Mouse (Mus musculus): ENCODE measurements around the gene Ebf1. TPM values are rescaled to one million over a fixed set of nuclear protein-coding genes. Genes with fewer than 3 reads are reported as not detected.

Ebf1 gene
- polyA plus RNA-seq, 1 experiment from 2014 or later, result 26.9 TPM

GRCm38 (mm10) chr11:44852921-44853320, 235.8 kb downstream of the Ebf1 start:
- Histone ChIP-seq H3K9ac (ENCODE audit: low read depth, low read length) (no peak overlapping the region), H3K27ac (ENCODE audit: low read depth, low read length) (no peak overlapping the region), H3K36me3 (ENCODE audit: control insufficient read depth, insufficient read depth, low read length) (no peaks in the 10 kb centered on the region), H3K4me1 (ENCODE audit: control insufficient read depth, insufficient read depth, low read length) (no peaks in the 10 kb centered on the region), H3K4me3 (ENCODE audit: low read length) (no peak overlapping the region), H3K4me2 (replicated peaks; ENCODE audit: low read depth, low read length) (no peak overlapping the region), H3K9me3 (ENCODE audit: control insufficient read depth, low read length) (no peaks in the 10 kb centered on the region), H3K27me3 (ENCODE audit: control insufficient read depth, insufficient read depth, low read length) (no peaks in the 10 kb centered on the region)
- WGBS, result 87% methylated on average over 10 of the region's 10 CpGs
- ATAC-seq (ENCODE audit: low FRiP score, low TSS enrichment), result no peak

- Histone ChIP-seq H3K27ac (ENCODE audit: low read depth, low read length) (no peak overlapping the region), H3K4me1 (ENCODE audit: control insufficient read depth, insufficient read depth, low read length) (no peaks in the 10 kb centered on the region), H3K9me3 (ENCODE audit: control insufficient read depth, low read length) (no peaks in the 10 kb centered on the region), H3K36me3 (ENCODE audit: control insufficient read depth, insufficient read depth, low read length) (no peaks in the 10 kb centered on the region), H3K27me3 (ENCODE audit: control insufficient read depth, insufficient read depth, low read length) (no peaks in the 10 kb centered on the region), H3K4me3 (ENCODE audit: low read length) (no peak overlapping the region), H3K9ac (ENCODE audit: low read depth, low read length) (no peak overlapping the region), H3K4me2 (replicated peaks; ENCODE audit: low read depth, low read length) (no peak overlapping the region)
- WGBS, result 79% methylated on average over 7 of the region's 7 CpGs
- ATAC-seq (ENCODE audit: low FRiP score, low TSS enrichment), result no peak
Observed at GRCm38 (mm10) chr11:44854496-44854895, 237.4 kb downstream of the Ebf1 start.

- H3K9ac ChIP-seq (ENCODE audit: low read depth, low read length), result no peak overlapping the region
- no peaks in the 10 kb centered on the region for H3K4me1 ChIP-seq (ENCODE audit: control insufficient read depth, insufficient read depth, low read length)
- 95% methylated on average over 5 of the region's 5 CpGs for WGBS
- no peak overlapping the region for H3K4me3 ChIP-seq (ENCODE audit: low read length)
- H3K36me3 ChIP-seq (ENCODE audit: control insufficient read depth, insufficient read depth, low read length), result no peaks in the 10 kb centered on the region
- no peak for ATAC-seq (ENCODE audit: low FRiP score, low TSS enrichment)
- H3K9me3 ChIP-seq (ENCODE audit: control insufficient read depth, low read length), result no peaks in the 10 kb centered on the region
- H3K27ac ChIP-seq (ENCODE audit: low read depth, low read length), result no peak overlapping the region
- no peak overlapping the region for H3K4me2 ChIP-seq (replicated peaks; ENCODE audit: low read depth, low read length)
- no peaks in the 10 kb centered on the region for H3K27me3 ChIP-seq (ENCODE audit: control insufficient read depth, insufficient read depth, low read length)
Observed at GRCm38 (mm10) chr11:44861108-44861507, 244.0 kb downstream of the Ebf1 start.

- Histone ChIP-seq H3K4me2 (replicated peaks; ENCODE audit: low read depth, low read length) (no peak overlapping the region), H3K27ac (ENCODE audit: low read depth, low read length) (no peak overlapping the region), H3K27me3 (ENCODE audit: control insufficient read depth, insufficient read depth, low read length) (no peaks in the 10 kb centered on the region), H3K4me1 (ENCODE audit: control insufficient read depth, insufficient read depth, low read length) (peaks cover 8% of the 10 kb centered on the region; the same call in 1 of the 2 replicates), H3K4me3 (ENCODE audit: low read length) (no peak overlapping the region), H3K9me3 (ENCODE audit: control insufficient read depth, low read length) (no peaks in the 10 kb centered on the region), H3K9ac (ENCODE audit: low read depth, low read length) (no peak overlapping the region), H3K36me3 (ENCODE audit: control insufficient read depth, insufficient read depth, low read length) (no peaks in the 10 kb centered on the region)
- no peak for ATAC-seq (ENCODE audit: low FRiP score, low TSS enrichment)
- 41% methylated on average over 8 of the region's 8 CpGs for WGBS
Observed at GRCm38 (mm10) chr11:44863910-44864309, 246.8 kb downstream of the Ebf1 start.

GRCm38 (mm10) chr11:44866476-44867149, 249.5 kb downstream of the Ebf1 start:
- Histone ChIP-seq H3K27me3 (ENCODE audit: control insufficient read depth, insufficient read depth, low read length) (no peaks in the 10 kb centered on the region), H3K36me3 (ENCODE audit: control insufficient read depth, insufficient read depth, low read length) (no peaks in the 10 kb centered on the region), H3K9ac (ENCODE audit: low read depth, low read length) (no peak overlapping the region), H3K27ac (ENCODE audit: low read depth, low read length) (no peak overlapping the region), H3K4me1 (ENCODE audit: control insufficient read depth, insufficient read depth, low read length) (peaks cover 8% of the 10 kb centered on the region; the same call in 1 of the 2 replicates), H3K9me3 (ENCODE audit: control insufficient read depth, low read length) (no peaks in the 10 kb centered on the region), H3K4me3 (ENCODE audit: low read length) (no peak overlapping the region), H3K4me2 (replicated peaks; ENCODE audit: low read depth, low read length) (no peak overlapping the region)
- no peak for ATAC-seq (ENCODE audit: low FRiP score, low TSS enrichment)
- 42% methylated on average over 14 of the region's 14 CpGs for WGBS

GRCm38 (mm10) chr11:44867433-44867832, 250.3 kb downstream of the Ebf1 start:
- WGBS, result 37% methylated on average over 4 of the region's 4 CpGs
- Histone ChIP-seq H3K36me3 (ENCODE audit: control insufficient read depth, insufficient read depth, low read length) (no peaks in the 10 kb centered on the region), H3K4me2 (replicated peaks; ENCODE audit: low read depth, low read length) (no peak overlapping the region), H3K4me1 (ENCODE audit: control insufficient read depth, insufficient read depth, low read length) (peaks cover 8% of the 10 kb centered on the region; the same call in 1 of the 2 replicates), H3K4me3 (ENCODE audit: low read length) (no peak overlapping the region), H3K27ac (ENCODE audit: low read depth, low read length) (no peak overlapping the region), H3K9me3 (ENCODE audit: control insufficient read depth, low read length) (no peaks in the 10 kb centered on the region), H3K9ac (ENCODE audit: low read depth, low read length) (no peak overlapping the region), H3K27me3 (ENCODE audit: control insufficient read depth, insufficient read depth, low read length) (no peaks in the 10 kb centered on the region)
- ATAC-seq (ENCODE audit: low FRiP score, low TSS enrichment), result no peak

- Histone ChIP-seq H3K4me3 (ENCODE audit: low read length) (no peak overlapping the region), H3K4me1 (ENCODE audit: control insufficient read depth, insufficient read depth, low read length) (no peaks in the 10 kb centered on the region), H3K9me3 (ENCODE audit: control insufficient read depth, low read length) (no peaks in the 10 kb centered on the region), H3K9ac (ENCODE audit: low read depth, low read length) (no peak overlapping the region), H3K27ac (ENCODE audit: low read depth, low read length) (no peak overlapping the region), H3K4me2 (replicated peaks; ENCODE audit: low read depth, low read length) (no peak overlapping the region), H3K36me3 (ENCODE audit: control insufficient read depth, insufficient read depth, low read length) (no peaks in the 10 kb centered on the region), H3K27me3 (ENCODE audit: control insufficient read depth, insufficient read depth, low read length) (no peaks in the 10 kb centered on the region)
- 64% methylated on average over 1 of the region's 1 CpGs for WGBS
- no peak for ATAC-seq (ENCODE audit: low FRiP score, low TSS enrichment)
Observed at GRCm38 (mm10) chr11:44873876-44874275, 256.8 kb downstream of the Ebf1 start.

- no peak overlapping the region for H3K27ac ChIP-seq (ENCODE audit: low read depth, low read length)
- H3K36me3 ChIP-seq (ENCODE audit: control insufficient read depth, insufficient read depth, low read length), result no peaks in the 10 kb centered on the region
- 77% methylated on average over 3 of the region's 3 CpGs for WGBS
- H3K27me3 ChIP-seq (ENCODE audit: control insufficient read depth, insufficient read depth, low read length), result no peaks in the 10 kb centered on the region
- H3K9me3 ChIP-seq (ENCODE audit: control insufficient read depth, low read length), result no peaks in the 10 kb centered on the region
- no peak for ATAC-seq (ENCODE audit: low FRiP score, low TSS enrichment)
- H3K9ac ChIP-seq (ENCODE audit: low read depth, low read length), result no peak overlapping the region
- no peak overlapping the region for H3K4me3 ChIP-seq (ENCODE audit: low read length)
- H3K4me1 ChIP-seq (ENCODE audit: control insufficient read depth, insufficient read depth, low read length), result no peaks in the 10 kb centered on the region
- no peak overlapping the region for H3K4me2 ChIP-seq (replicated peaks; ENCODE audit: low read depth, low read length)
Observed at GRCm38 (mm10) chr11:44875171-44875570, 258.1 kb downstream of the Ebf1 start.

GRCm38 (mm10) chr11:44881056-44881683, 264.1 kb downstream of the Ebf1 start:
- 39% methylated on average over 9 of the region's 9 CpGs for WGBS
- no peaks in the 10 kb centered on the region for H3K36me3 ChIP-seq (ENCODE audit: control insufficient read depth, insufficient read depth, low read length)
- no peaks in the 10 kb centered on the region for H3K4me1 ChIP-seq (ENCODE audit: control insufficient read depth, insufficient read depth, low read length)
- ATAC-seq (ENCODE audit: low FRiP score, low TSS enrichment), result no peak
- no peak overlapping the region for H3K4me3 ChIP-seq (ENCODE audit: low read length)
- no peak overlapping the region for H3K27ac ChIP-seq (ENCODE audit: low read depth, low read length)
- no peaks in the 10 kb centered on the region for H3K27me3 ChIP-seq (ENCODE audit: control insufficient read depth, insufficient read depth, low read length)
- no peak overlapping the region for H3K9ac ChIP-seq (ENCODE audit: low read depth, low read length)
- no peaks in the 10 kb centered on the region for H3K9me3 ChIP-seq (ENCODE audit: control insufficient read depth, low read length)
- H3K4me2 ChIP-seq (replicated peaks; ENCODE audit: low read depth, low read length), result no peak overlapping the region
